Mouse (Mus musculus): ENCODE data around the gene Supt4a. TPM values are rescaled to one million over a fixed set of nuclear protein-coding genes. Genes with fewer than 3 reads are reported as not detected.
A peak's percentile ranks its signal among the peaks of the same experiment; 100 is the strongest.

Gene Supt4a
- polyA plus RNA-seq, 1 experiment from 2014 or later, result 143 TPM

DNA sequence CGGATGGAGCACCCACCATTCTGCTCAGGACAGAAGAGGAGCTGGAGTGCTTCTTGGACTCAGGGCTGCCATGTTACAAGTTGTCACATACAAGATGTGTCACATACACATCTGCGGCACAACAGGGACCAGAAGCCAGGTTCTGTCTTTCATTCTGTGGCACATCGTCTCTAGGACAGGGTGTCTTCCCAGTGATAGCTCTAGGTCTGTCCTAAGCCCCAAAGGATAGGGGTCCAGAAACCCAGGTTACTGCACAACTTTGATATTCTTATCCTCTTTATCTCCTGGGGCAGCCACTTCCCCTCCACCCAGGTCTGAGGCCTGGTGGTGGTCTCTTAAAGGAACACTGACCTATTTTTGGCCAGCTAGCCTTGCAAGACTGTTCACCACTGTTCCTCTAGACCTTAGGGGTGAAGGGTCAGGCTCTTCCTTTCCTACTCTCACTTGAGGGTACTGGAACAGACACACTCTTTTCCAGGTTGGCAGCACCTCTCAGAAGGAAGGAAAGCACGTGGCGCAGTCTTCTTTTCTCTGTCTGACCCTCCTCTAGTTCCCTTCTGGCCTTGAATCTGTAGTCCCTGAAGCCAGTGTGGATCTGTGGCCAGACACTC is 16.6 kb downstream of the Supt4a start:
- WGBS, result 73% methylated on average over 5 of the region's 5 CpGs
- H3K27ac ChIP-seq (ENCODE audit: low read length), result no peak overlapping the region

DNA sequence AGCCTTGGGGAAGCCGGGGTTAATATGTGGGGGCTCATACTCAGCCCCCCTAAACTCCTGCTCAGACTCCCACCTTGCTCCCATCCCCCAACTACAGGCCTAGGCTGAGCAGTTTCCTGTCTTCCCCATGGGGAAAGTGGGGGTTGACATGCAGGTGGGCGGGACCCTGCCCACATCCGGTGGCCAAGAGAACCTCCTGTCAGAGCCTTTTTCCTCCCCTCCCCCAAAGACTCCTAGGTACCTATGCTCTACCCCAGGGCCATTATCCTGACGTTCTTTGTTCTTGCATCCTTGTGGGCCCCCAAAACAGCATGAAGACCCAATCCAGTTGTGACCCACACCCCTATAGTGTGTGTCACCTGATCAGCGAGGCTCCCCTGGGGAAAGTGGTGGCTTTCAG is 17.3 kb downstream of the Supt4a start:
- no peak for ATAC-seq (ENCODE audit: low read depth)
- Histone ChIP-seq H3K9me3 (ENCODE audit: control insufficient read depth, low read length) (no peaks in the 10 kb centered on the region), H3K9ac (ENCODE audit: low read length) (no peak overlapping the region), H3K4me3 (ENCODE audit: low read length) (no peak overlapping the region), H3K27ac (ENCODE audit: low read length) (no peak overlapping the region), H3K4me1 (replicated peaks; ENCODE audit: control insufficient read depth, insufficient read depth, low read length) (no peaks in the 10 kb centered on the region), H3K4me2 (ENCODE audit: low read depth, low read length) (no peak overlapping the region), H3K27me3 (ENCODE audit: control insufficient read depth, insufficient read depth, low read depth, low read length) (0 out of 2 replicates have a peak, but pooled peaks cover under 1% of the 10 kb centered on the region), H3K36me3 (ENCODE audit: control insufficient read depth, insufficient read depth, low read length) (no peaks in the 10 kb centered on the region)
- WGBS, result 54% methylated on average over 5 of the region's 5 CpGs

More for the DNA sequence above, 16.6 kb downstream of the Supt4a start:
- Histone ChIP-seq H3K4me2 (ENCODE audit: low read depth, low read length) (no peak overlapping the region), H3K4me1 (replicated peaks; ENCODE audit: control insufficient read depth, insufficient read depth, low read length) (no peaks in the 10 kb centered on the region), H3K4me3 (ENCODE audit: low read length) (no peak overlapping the region), H3K9ac (ENCODE audit: low read length) (no peak overlapping the region), H3K9me3 (ENCODE audit: control insufficient read depth, low read length) (no peaks in the 10 kb centered on the region), H3K36me3 (ENCODE audit: control insufficient read depth, insufficient read depth, low read length) (no peaks in the 10 kb centered on the region), H3K27me3 (ENCODE audit: control insufficient read depth, insufficient read depth, low read depth, low read length) (no peaks in the 10 kb centered on the region)
- no peak for ATAC-seq (ENCODE audit: low read depth)

DNA sequence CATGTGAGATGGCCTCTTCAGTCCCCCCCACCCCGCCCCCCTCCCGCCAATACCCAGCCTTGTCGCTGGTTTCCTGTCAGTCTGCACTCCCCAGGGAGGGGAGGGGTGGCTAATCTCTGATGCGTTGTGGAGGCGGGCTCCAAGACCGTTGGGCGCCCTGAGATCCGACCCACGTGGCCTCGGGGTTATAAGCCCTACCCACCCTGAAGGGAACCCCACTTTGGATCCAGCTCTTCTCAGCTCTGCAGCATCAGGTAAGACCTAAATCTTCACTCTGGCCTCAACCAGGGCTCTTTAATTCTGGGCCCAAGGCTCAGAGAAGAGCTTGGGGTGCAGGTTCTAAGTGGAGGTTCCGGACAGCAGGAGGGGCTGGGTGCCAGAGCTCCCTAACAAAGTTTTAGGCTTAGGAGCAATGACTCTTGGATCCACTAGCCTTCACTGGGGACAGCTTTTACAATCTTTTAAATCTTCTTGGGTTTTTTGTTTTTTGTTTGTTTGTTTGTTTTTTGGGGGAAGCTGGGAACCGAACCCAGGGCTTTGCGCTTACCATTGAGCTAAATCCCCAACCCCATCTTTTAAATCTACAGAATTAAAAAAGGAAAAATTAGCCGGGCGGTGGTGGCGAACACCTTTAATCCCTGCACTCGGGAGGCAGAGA is 18.1 kb downstream of the Supt4a start:
- H3K36me3 ChIP-seq (ENCODE audit: control insufficient read depth, insufficient read depth, low read length), result no peaks in the 10 kb centered on the region
- H3K4me2 ChIP-seq (ENCODE audit: low read depth, low read length), result no peak overlapping the region
- H3K4me3 ChIP-seq (ENCODE audit: low read length), result 0 out of 2 replicates have a peak overlapping the region, but pooled peaks have one; percentile 15
- no peak overlapping the region for H3K9ac ChIP-seq (ENCODE audit: low read length)
- 70% methylated on average over 14 of the region's 17 CpGs for WGBS
- H3K27me3 ChIP-seq (ENCODE audit: control insufficient read depth, insufficient read depth, low read depth, low read length), result peaks cover 7% of the 10 kb centered on the region
- H3K4me1 ChIP-seq (replicated peaks; ENCODE audit: control insufficient read depth, insufficient read depth, low read length), result no peaks in the 10 kb centered on the region
- no peaks in the 10 kb centered on the region for H3K9me3 ChIP-seq (ENCODE audit: control insufficient read depth, low read length)
- peak; percentile 39 for ATAC-seq (ENCODE audit: low read depth)
- no peak overlapping the region for H3K27ac ChIP-seq (ENCODE audit: low read length)

DNA sequence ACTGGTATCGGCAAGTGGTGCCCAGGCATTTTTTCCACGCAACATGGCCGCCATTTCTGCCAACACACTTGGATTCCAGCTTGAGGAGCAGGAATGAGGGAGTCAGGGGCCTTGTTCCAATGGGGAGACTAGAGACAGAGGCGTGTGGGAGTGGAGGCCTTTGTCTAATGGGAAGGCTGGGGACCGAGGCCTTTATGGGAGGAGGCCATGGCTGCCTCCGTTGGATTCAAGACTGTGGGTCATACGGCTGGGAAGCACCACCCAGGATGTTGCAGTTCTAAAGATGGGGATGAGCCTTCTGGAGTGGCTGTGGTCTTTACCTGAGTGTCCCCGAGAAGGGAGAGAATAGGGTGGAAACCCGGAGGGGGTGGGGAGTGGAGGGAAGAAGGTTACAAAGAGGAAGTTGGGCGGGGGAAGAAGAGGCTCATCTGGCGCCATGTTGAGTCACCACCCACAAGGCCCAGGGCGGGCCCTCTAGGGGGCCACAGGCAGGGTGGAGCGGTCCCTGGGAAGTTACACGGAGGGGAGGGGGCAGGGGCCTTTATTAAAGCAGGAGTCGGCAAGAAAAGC is 19.0 kb downstream of the Supt4a start:
- H3K4me3 ChIP-seq (ENCODE audit: low read length), result peak overlapping the region; percentile 20
- H3K9me3 ChIP-seq (ENCODE audit: control insufficient read depth, low read length), result no peaks in the 10 kb centered on the region
- no peak overlapping the region for H3K9ac ChIP-seq (ENCODE audit: low read length)
- peaks cover 15% of the 10 kb centered on the region for H3K27me3 ChIP-seq (ENCODE audit: control insufficient read depth, insufficient read depth, low read depth, low read length)
- no peak overlapping the region for H3K27ac ChIP-seq (ENCODE audit: low read length)
- no peak overlapping the region for H3K4me2 ChIP-seq (ENCODE audit: low read depth, low read length)
- H3K36me3 ChIP-seq (ENCODE audit: control insufficient read depth, insufficient read depth, low read length), result no peaks in the 10 kb centered on the region
- H3K4me1 ChIP-seq (replicated peaks; ENCODE audit: control insufficient read depth, insufficient read depth, low read length), result no peaks in the 10 kb centered on the region
- ATAC-seq (ENCODE audit: low read depth), result peak; percentile 30; the same call in 1 of the 2 replicates
- 82% methylated on average over 15 of the region's 15 CpGs for WGBS

DNA sequence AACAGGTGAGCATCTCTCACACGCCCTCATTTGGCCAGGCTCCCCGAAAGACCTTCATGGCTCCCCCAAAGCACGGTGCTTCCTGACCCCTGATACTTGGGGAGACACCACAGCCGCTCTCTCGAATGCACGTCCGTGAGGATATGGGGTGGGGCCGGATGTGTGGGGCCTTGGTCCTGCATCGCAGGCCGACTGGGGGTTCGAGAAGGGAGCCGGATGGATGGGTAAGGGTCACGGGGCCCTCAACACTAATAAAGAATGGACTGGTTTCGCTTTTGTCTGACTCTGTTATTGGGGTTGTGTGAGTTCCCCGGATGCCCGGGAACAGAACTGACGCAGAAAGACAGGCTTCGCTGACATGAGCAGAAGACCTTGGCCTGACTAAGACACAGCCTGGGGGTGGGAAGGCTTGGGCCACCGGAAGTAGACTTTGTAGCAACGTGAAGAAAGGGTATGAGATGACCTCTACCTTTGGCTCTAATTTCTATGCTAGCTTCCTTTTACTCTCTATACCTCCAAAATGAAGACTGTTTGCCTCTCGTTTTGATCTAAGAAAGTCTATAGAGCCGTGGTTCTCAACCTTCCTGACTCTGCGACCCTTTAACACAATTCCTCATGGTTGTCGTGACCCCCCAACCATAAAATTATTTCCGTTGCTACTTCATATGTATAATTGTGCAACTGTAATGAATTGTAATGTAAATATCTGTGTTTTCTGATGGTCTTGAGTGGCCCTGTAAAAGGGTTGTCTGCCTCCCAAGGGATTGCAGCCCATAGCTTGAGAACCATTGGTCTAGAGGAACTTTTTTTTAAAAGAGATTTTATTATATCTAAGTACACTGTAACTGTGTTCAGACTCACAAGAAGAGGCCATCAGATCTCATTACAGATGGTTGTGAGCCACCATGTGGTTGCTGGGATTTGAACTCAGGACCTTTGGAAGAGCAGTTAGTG is 19.9 kb downstream of the Supt4a start:
- no peaks in the 10 kb centered on the region for H3K36me3 ChIP-seq (ENCODE audit: control insufficient read depth, insufficient read depth, low read length)
- no peak overlapping the region for H3K4me2 ChIP-seq (ENCODE audit: low read depth, low read length)
- WGBS, result 82% methylated on average over 25 of the region's 25 CpGs
- H3K4me3 ChIP-seq (ENCODE audit: low read length), result peak overlapping the region; percentile 20
- H3K4me1 ChIP-seq (replicated peaks; ENCODE audit: control insufficient read depth, insufficient read depth, low read length), result no peaks in the 10 kb centered on the region
- H3K9me3 ChIP-seq (ENCODE audit: control insufficient read depth, low read length), result no peaks in the 10 kb centered on the region
- ATAC-seq (ENCODE audit: low read depth), result no peak
- no peak overlapping the region for H3K27ac ChIP-seq (ENCODE audit: low read length)
- H3K27me3 ChIP-seq (ENCODE audit: control insufficient read depth, insufficient read depth, low read depth, low read length), result peaks cover 24% of the 10 kb centered on the region
- H3K9ac ChIP-seq (ENCODE audit: low read length), result no peak overlapping the region

DNA sequence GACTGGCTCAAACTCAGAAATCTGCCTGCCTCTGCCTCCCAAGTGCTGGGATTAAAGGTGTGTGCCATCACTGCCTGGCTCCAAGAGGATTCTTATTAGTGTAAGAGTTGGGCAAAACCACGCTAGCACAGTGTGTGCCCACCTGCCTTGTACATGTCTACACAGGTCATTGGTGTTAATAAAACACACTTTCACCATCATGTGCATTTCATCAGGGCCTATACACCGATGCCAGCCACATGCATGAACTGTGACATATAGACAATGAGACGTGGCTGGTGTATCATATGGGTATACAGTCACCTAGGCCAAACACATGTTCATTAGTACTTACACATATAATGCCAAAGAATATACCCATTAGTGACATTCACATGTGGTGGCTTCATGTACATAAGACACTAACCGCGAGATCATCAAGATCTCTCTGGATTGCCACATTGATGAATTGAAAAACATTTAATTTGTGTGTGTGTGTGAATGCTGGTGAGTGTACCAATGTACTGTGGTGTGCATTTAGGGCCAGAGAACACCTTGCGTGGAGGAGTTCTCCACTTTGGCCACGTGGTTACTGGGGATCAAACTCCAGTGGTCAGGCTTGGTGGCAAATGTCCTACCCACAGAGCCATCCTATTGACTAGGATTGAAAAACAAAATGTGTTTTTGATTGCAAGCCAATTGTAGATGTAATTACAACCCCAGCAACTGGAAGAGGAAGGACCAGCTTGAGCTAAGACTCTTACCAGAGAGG is 21.0 kb downstream of the Supt4a start:
- no peak for ATAC-seq (ENCODE audit: low read depth)
- H3K27me3 ChIP-seq (ENCODE audit: control insufficient read depth, insufficient read depth, low read depth, low read length), result peaks cover 35% of the 10 kb centered on the region

DNA sequence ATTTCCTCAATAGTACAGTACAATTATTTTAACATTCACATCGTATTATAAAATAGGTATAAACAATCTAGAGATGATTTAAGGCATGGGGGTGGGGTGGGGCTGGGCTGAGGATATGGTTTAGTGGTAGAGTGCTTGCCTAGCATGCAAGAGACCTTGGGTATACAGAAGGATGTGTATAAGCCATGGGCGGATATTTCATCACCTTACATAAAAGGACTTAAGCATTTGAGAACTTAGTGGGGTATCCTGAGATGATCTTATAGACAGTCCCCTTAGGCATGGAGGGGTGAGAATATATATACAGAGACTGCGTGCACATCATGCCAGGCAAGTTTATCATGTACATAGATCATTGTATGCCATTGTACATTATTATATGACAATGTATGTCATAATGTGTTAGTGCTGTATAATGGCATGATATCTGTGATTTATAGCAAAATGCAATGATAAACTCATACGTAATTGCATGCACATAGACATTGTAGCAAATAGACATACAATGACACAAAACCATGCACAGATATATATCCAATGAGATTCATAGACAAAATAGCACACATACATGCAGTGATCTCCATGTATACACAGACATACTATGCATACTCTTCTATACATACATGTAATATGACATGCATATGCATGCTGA is 21.7 kb downstream of the Supt4a start:
- Histone ChIP-seq H3K4me3 (ENCODE audit: low read length) (no peak overlapping the region), H3K27ac (ENCODE audit: low read length) (no peak overlapping the region), H3K36me3 (ENCODE audit: control insufficient read depth, insufficient read depth, low read length) (no peaks in the 10 kb centered on the region), H3K9me3 (ENCODE audit: control insufficient read depth, low read length) (no peaks in the 10 kb centered on the region), H3K4me1 (replicated peaks; ENCODE audit: control insufficient read depth, insufficient read depth, low read length) (peaks cover 5% of the 10 kb centered on the region), H3K4me2 (ENCODE audit: low read depth, low read length) (no peak overlapping the region), H3K27me3 (ENCODE audit: control insufficient read depth, insufficient read depth, low read depth, low read length) (peaks cover 42% of the 10 kb centered on the region), H3K9ac (ENCODE audit: low read length) (no peak overlapping the region)
- ATAC-seq (ENCODE audit: low read depth), result no peak
- 60% methylated on average over 4 of the region's 4 CpGs for WGBS

More for the DNA sequence above, 21.0 kb downstream of the Supt4a start:
- Histone ChIP-seq H3K36me3 (ENCODE audit: control insufficient read depth, insufficient read depth, low read length) (no peaks in the 10 kb centered on the region), H3K27ac (ENCODE audit: low read length) (no peak overlapping the region), H3K4me3 (ENCODE audit: low read length) (no peak overlapping the region), H3K9me3 (ENCODE audit: control insufficient read depth, low read length) (no peaks in the 10 kb centered on the region), H3K4me1 (replicated peaks; ENCODE audit: control insufficient read depth, insufficient read depth, low read length) (peaks cover under 1% of the 10 kb centered on the region), H3K4me2 (ENCODE audit: low read depth, low read length) (no peak overlapping the region), H3K9ac (ENCODE audit: low read length) (no peak overlapping the region)
- 74% methylated on average over 7 of the region's 7 CpGs for WGBS

DNA sequence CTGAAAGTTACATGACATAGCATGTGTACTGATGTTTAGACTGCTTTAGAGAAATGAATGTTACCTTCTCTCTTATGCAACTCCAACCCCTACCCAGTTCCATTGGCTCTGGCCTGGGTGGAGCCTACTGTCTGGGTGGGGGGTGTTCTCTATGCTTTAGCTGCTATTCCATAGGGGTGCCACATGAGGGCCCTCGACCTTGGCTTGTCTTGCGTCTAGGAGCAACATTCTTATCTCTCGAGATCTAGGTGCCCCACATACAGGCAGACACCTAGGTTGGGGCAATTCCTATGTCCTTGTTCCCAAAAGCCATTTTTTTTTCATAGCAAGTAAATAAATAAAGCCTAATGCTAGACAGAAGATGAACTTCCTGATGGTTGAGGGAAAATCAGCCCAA is 22.3 kb downstream of the Supt4a start:
- Histone ChIP-seq H3K4me2 (ENCODE audit: low read depth, low read length) (no peak overlapping the region), H3K27me3 (ENCODE audit: control insufficient read depth, insufficient read depth, low read depth, low read length) (peaks cover 47% of the 10 kb centered on the region), H3K36me3 (ENCODE audit: control insufficient read depth, insufficient read depth, low read length) (no peaks in the 10 kb centered on the region), H3K9ac (ENCODE audit: low read length) (no peak overlapping the region), H3K4me1 (replicated peaks; ENCODE audit: control insufficient read depth, insufficient read depth, low read length) (peaks cover 5% of the 10 kb centered on the region), H3K9me3 (ENCODE audit: control insufficient read depth, low read length) (no peaks in the 10 kb centered on the region), H3K4me3 (ENCODE audit: low read length) (no peak overlapping the region), H3K27ac (ENCODE audit: low read length) (no peak overlapping the region)
- 3% methylated on average over 3 of the region's 3 CpGs for WGBS
- ATAC-seq (ENCODE audit: low read depth), result no peak

All from lung, embryonic 16.5 days (tissue).